Mouse (Mus musculus) right cerebral cortex, adult 18-20 months (tissue): Measurements from ENCODE around the gene Tbx5.

Experiments used
- DNase-seq: peaks from one replicate; pipeline ENCODE4 v3.0.0; 2022; ENCODE audit warnings: mixed read lengths

Tbx5 gene

DNA sequence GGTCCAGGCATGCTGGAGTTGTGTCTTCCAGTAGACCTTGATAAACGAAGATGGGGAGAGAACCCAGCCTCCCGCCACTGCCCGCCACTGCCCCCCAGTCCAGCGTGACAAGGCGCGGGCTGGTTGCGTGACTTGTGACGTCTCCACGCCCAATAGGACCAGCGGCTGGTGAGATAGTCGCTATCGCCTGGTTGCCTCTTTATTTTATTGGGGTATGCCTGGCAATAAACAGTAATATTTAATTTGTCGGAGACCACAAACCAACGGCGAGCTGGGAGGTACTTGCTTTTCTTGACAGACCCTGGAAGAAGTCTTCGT, at the start of gene Tbx5:
Gene Tbx5, plus strand, starts transcription at position 190 of the 318 bp plus-strand sequence.
- DNase-seq, result no peak

DNA sequence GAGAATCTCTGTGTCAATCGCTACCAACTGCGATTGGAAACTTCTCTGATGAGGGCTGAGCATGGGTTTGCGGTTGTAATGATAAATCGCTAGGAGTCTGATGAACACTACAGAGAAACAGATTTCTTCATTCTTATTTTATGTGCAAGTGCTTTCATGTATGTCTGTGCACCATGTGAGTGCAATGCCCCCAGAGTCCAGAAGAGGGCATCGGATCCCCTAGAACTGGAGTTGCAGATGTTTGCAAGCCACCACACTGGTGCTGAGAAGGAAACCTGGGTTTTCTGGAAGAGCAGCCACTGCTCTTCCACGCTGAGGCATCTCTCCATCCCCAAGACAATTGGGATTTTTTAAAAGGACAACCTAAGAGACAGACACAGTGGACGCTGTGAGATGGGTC, 46.5 kb upstream of the Tbx5 start:
- DNase-seq, result no peak

DNA sequence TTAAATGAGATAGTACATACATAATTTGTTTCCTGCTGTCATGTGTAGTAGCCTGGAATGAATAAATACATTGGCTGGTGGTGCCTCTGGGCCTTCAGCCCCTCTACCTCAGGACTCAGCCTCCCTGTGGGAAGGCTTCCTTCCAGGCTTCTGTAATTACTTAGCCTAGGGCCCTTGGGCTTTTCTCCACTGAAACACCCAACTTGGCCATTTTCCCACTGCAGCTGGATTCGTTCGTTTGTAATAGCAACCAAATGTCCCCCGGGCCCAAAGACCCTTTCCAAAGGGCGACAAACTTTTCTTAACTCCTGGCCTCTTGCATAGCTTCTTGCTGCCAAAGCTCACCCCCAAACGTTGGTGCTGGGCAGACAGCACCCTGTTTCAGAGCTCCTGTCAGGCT, 40.8 kb upstream of the Tbx5 start:
- DNase-seq, result no peak

DNA sequence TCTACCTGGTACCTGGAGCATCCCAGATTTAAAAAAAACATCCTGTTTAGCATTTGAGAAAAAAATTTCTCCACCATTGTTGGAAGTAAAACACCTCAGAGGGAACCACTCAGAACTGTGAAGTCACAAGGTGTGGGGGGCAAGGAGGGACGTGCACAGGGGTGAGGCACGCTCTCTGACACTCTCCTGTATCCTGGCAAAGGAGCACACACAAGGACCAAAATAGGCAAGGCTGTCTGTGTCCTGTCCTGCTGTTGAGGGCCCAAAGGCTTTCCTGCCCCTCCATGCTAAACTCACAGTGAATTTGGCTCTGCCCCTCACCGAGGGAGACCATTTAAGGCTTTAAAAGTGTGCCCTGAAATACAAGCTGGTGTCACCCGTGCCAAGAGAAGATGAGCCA, 38.5 kb upstream of the Tbx5 start:
- no peak for DNase-seq

DNA sequence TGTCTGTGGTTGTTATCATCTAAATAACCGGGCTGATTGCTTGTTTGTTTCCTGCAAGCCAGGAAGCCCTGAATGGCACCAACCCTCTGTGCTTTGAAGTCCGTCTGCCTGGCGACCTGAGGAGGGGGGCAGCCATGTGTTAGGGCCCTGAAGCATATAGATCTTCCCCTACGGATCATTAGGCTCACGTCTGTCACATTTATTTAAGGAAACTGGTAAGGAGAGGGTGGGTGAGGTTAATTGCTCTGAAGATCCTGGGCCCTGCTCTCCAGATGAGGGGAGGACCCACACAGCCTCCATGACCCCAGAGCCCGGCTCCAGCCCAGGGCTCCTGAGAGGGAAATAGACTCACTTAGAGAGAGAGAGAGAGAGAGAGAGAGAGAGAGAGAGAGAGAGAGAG, 37.1 kb upstream of the Tbx5 start:
- DNase-seq, result no peak

DNA sequence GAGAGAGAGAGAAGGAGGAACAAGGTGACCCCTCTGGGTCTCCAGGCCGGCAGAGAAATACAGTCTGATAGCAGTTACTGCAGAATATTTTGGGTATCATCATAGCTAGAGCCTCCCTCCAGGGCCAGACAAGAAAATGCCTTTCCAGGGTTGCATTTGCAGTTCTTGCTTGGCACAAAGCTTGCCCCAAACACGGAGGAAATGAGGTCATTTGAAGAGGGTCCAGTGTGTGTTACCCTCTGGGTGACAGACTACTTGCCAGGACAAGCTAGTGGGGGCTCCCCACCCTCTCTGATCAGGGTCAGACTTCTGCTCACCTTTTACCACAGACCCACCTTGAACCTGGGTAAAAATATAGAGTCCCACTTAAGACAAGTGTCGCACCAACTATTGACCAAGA, 36.7 kb upstream of the Tbx5 start:
- DNase-seq, result no peak

DNA sequence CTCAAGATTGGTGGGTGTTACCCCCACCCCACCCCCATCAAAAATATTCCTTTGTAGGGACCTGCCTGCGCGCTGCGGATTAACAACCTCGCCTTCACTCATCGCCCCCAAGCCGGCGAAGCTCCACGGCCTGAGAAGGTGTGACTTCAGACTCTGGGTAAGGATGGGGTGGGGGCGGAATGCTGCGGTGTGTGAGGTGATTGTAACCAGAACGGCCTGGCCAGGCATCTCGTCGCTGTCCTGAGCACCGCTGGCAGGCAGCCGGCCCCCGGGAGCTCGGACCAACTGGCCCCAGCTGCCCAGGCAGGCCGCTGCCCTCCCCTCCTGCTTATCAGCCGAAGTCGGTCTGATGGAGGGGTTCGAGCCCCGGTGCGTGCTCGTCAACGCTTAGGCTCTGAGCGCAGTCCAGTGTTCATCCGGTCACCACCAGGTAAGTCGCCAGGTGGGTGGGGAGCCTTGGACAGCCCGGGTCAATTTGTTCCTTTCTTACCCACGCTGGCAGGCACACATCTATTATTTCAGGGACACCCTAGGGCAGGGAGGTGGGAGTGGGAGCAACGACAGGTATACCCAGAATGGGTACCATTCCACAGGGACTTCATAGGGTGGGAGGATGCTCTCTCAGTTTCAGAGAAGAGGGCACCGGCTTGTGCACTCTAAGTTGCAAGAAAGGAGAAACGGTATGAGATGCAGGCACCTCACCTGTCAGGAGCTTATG, 35.9 kb upstream of the Tbx5 start:
- no peak for DNase-seq

DNA sequence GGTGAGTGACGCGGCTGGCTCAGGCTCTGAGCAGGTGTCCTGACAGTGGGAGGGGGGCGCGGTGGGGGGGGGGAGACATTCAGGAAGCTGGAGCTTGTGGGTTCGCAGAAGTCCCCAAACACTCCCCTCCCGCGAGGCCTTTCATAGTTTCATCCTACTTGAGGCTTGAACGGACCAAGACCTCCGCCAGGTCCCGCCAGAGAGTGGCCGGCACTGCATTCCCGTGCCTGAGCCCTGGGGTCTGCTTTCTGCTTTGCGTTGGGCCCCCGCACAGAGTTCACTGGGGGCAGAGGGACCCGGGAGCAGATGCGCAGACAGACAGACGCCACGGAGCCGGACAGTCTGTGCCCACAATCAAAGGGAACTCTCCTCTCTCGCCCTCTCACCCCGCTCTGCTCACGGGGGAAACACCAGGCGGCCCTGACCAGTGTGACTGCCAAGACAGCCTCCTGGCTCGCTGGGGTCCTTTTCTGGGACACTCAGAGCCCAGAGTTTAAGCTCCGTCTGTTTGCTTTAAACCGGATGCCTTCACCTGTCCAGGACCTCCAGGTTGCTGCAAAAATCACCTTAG, 34.8 kb upstream of the Tbx5 start:
- DNase-seq, result no peak

DNA sequence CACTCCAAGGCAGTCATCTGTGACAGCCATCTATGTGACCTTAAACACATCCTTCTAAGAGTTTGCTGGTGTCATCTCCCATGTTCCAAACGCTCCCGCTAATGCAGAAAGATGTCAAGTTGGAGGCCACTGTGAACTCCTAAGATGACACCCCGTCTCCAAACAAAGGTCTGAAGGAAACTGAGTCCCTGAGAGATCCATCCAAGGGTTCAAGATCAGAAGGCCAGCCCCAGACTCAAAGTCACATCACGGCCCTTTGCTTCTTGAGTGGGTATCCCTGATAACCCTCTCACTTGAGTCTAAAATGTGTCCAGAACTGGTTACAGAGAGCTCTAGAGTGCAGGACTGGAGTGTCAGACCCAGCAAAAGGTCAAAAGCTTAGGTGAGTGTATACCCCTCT, 34.2 kb upstream of the Tbx5 start:
- no peak for DNase-seq

DNA sequence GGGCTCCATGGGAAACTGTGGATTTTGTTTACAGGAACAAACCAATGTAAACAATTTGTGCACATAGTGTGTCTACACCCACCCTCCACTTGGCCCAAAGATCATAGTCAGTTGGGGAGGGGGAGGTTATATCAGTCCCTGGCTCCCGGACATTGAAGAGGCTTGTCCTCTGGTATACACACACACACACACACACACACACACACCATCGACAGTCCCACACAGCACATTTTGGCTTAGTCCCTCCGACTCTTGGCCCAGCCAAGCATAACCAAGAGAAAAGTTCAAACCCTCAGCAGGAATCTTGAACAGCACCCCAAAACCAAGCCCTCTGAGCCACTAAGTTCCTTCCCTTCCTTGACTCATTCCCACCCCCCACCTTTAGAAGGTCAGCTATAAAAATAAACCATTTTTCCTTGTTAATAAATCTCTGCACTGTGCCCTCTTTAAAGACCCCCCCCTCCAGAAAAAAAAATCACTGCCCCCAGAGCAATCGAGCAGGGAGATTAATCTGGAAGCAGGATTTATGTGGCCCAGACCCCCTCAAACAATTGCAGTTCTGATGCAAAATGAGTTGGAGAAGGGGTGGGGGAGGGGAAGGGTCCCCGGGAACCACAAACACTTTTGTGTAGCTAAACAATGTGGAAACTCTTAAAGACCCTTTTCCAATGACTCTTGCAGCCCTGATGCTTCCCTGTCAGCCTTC, 33.6 kb upstream of the Tbx5 start:
- no peak for DNase-seq

DNA sequence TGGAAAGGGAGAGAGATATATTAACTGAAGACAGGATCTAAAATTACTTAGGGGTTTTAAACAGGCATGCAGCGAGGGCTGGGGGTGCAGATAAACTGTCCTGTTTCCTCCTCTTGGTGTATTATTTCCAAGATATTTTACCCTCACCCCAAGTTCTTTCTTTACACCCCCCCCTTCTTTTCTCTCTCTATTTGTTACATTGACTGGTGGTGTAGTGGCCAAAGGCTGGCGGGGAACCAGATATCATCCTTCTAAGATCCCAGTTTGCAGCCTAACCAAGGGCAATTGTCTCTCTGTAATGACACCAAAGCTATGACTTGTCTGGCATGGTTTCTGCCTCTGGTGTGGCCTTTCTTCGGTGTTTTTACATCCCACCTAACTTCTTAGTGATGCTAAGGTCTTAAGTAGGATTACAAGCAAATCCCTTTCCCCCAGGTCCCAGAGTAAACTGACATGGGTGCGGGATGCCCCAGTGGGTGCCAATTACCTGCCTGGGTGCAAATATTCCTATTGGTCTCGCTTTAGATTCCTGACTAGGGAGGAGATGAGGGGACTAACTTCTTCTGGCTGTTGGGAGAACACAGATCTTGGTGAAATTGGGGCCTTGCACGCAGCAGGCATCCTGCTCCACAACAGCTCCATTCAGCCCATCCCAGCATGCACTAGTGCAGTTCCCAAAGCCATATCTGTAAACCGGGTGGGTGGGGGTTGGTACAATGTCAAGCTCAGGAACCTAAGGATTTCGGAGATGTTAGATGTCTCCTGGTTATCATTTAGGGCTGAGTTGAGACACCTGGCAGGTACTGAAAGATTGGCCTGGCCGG, 32.8 kb upstream of the Tbx5 start:
- no peak for DNase-seq

DNA sequence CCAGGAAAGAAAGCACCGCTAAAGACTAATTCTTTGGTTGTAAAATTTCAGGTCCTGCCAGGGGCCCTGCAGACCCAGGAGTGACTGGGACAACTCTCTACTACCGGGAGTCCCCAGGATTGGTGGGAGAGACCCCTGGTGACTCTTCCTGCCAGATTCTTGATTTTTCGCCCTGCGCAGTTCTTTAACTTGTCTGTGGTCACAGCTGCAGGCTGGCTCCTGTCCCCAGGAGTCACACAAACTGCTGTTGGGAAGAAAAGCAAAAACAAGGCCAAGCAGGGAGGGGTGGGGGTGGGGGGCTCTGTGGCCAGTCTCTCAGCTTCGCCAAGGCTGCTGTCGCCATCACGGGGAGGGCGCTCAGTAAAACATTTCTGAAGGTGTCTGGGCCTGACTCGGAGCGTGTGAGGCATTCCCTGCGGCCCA, 32.2 kb upstream of the Tbx5 start:
- DNase-seq, result no peak

DNA sequence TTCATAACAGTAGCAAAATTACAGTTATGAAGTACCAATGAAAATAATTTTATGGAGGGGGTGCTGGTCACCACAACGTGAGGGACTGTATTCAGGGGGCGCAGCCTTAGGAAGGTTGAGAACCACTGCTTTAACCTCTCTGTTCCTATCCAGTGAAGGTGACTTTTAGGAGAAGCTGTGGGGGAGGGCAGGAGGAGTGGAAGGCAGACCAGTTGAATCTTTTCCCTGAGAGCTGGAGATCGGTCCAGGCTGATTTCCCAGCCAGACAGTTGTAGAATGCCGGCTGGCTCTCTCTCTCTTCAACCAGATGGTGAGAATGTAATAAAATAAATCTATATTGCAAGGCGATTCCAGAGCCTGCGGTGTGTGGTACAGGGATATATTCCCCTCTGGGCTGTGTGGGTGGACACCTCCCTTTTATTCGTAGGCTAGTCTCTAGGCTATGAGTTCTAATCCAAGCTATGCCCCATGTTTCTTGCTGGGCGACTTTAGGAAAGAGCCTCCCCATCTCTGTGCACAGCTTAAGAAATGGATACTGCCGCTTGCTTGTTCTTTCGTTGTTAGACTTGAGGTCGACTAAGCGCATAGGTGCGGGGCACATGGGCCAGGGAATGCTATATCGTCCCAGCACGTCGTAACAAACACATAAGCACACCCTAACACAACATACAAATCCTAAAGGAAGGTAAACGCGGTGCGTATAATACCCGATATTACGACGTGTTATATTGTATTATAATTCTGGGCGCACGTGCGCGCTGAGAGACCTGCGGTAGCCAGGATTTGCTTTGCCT, 29.7 kb upstream of the Tbx5 start:
- DNase-seq, result no peak

DNA sequence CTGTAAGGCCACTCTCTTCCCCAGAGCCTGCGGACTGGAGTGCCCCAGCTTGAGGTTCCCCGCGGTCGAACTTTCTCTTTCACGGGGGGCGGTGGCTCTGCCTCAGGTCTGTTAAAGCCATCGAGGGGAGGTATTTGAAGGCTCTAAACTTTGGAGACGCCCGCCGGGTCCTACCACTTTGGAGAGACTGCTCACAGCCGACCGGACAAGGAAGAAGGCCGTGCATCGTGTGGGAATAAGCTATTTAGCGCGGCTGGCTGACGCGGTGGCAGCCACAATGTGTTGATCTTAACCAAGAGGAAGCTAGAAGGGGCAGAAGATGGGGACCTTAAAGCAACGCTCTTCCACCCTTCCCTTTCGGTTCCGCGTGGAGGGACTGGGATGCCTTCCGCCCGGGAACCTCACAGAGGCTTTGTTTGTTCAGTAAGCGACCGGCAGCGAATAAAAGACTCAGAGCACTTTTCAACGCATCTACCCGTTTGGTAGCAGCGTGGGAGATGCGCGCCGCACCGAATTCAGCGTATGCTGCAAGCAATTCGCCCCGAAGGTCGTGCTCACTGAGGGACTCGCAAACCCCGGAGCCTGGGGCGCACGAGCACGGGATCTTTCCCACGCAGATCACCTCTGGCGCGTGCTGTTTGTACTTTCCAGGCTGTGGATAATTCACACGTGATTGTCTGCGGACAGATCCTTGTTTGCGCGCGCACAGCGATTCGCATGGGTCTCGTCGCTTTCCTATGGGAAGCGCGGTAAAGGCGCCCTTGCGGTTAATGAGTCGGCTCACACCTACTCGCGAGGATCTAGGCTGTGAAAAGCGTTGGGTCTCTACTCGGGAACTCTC, 28.8 kb upstream of the Tbx5 start:
- DNase-seq, result no peak

DNA sequence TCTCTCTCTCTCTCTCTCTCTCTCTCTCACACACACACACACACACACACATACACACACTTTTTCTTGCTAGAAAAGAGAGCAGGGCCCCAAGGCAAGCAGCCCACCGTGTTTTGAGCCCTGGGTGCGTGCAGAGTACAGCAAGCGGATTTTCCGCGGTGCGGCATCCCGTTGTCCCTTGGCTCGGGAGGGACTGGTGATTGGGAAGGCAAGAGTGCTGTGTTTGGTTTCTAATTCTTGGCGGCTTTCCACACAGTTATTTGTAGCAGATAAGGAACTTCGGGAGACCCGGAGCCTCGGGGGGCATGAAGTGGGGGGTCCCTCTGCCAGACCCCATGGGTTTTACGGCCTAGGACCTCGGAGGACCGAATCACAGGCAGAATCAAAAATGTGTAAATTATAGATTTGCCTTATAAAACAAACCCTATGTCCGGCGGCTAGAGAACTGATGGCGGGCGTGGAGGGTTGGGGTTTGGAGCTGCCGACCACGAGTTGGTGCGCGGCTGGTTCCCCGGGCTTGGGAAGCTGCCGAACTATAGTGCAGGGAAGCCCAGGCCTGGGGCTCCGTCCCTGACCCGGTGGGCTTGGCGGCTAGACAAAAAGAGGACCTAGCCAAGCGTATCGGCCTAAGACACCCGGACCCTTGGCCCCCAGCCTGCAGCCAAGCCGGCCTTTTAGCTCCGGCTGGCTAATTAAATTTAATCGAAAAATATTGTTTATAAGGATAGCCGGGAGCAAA, 28.0 kb upstream of the Tbx5 start:
- DNase-seq, result no peak

DNA sequence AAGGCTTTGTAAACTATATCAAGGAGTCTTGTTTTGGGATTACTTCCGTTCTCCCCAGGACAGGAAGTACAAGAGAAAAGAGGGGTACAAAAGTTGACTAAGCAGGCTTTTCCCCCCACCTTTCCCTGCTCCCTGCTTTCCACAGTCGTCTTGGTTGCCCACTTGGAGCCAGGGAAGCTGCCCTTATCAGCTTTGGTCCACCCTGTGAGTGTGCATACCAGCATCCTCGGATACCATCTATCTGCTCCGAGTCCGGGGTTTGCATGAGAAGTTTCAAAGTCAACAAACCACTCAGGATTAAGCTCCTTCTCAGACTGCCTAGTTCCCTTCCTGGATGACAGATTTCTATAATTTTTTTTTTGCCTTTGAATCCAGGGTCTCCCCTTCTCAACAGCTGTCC, 26.8 kb upstream of the Tbx5 start:
- DNase-seq, result no peak

DNA sequence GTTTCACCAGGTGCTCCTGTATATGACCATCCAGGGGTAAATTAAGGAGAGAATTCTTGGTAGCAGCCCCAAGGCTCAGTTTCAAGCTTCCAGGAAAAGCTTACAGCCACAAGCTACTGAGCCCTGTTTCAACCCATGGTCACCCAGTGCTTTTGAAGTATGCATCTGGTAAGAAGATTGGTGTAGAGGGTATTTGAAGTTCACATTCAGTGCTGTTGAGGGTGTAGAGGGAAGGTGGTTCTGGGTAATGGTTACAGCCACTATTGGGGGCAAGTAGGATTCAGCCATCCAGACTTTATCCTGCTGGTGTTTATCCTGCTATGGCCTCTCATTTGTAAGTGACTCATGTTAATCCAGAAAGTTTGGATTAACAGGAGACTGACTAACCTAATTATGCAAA, 26.0 kb upstream of the Tbx5 start:
- DNase-seq, result no peak

DNA sequence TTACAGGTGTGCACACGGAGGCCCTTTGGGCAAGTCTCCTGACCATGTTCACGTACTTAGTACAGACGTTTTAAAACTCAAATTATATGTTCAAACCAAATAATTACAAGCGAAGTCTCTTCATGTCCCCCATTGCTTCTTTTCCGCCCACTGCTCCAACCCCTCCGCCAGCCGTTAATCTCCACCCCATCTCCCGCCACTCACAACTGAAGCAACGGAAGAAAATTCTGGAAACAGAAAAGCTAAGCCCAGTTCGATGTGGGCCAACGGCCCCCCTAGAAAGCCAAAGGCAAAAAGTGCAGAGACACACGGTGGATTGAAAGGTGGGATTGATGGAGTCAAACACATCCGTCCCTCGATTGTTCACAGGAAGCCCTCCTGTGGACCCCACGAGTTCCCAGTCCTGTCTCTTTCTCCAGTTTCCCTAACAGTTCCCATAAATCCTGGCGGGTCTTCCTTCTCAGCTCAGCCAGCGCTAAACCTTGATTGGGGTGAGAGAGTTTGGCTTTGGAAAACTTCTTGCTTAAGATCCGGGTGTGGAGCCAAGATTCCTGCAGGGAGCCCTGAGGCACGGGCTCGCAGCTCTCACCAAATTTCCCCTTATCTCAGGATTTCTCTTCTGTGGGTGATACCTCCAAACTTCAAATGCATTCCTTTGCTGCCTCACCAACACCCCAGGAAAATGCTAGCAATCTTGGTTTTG, 24.8 kb upstream of the Tbx5 start:
- DNase-seq, result no peak

DNA sequence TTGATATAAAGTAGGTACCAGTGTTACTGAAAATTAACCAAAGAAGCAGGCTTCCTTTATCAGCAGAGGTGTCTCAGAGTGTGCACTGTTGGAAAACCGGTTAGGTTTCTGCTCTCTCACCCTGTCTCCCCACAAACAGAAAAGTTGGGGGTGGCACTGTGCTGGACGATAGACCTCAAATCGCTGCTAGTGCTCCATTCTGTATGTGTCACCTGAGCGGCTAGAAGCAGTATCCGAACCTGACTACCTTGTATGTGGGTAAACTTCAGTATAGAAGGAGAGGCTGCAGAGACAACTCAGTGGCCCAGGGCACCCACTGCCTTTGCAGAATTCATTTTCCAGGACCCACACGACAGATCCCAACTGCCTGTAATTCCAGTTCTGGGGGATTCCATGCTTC, 23.8 kb upstream of the Tbx5 start:
- DNase-seq, result no peak

DNA sequence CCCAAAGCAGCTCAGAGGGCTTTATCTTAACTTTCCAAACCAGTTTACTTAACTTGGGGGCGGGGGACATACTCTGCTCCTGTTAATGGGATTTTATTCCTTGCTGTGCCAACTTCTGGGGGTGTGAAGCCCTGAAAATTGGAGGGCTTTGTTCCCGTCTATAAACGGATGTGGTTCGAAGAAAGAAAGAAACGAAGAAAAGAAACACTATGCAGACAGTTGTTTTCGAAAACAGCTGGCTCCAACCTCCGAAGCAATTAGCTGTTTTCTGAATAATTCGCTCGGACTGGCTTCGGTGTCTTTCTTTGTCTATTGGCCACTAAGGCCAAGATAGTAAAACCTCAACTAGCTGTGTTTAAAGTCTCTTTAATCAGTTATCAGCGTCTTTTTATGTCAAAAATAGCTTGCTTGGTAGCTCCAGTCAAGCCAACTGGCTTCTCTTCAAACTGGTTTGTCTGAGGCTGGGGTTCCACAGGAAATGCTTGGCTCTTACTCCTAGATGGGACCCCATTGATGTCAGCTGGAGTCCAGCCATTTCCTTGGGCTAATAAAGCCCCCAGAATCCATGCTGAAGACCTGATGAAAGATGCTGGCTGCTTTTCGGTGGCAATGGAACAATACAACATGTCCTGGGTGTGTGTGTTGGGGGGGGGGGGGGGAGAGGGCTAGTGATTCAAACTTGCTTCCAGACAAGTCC, 21.3 kb upstream of the Tbx5 start:
- DNase-seq, result no peak
